Mouse (Mus musculus) left cerebral cortex, adult 11 months (tissue): Measurements from ENCODE around the gene Ttc27.

ENCODE experiments used
- DNase-seq: peaks from one replicate; pipeline ENCODE4 v3.0.0; 2022; ENCODE audit warnings: low spot score

The Ttc27 gene

DNA sequence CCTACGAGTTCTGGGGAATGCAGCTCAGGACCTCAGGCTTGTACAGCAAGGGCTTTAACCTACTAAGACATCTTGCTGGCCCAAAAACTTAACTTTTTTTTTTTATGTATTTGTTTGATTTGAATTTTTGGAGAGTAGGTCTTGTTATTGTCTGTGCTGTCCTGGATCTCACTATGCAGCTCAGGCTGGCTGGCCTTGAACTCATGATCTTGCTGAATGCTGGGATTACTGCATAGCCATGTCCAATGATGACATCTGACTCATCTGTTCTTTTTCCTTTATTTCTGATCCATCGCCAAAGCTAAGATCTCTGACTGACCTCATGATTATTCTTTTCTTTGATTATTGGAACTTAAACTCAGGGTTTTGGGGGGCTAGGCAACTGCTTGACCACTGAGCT, 113.3 kb downstream of the Ttc27 start:
- no peak for DNase-seq

DNA sequence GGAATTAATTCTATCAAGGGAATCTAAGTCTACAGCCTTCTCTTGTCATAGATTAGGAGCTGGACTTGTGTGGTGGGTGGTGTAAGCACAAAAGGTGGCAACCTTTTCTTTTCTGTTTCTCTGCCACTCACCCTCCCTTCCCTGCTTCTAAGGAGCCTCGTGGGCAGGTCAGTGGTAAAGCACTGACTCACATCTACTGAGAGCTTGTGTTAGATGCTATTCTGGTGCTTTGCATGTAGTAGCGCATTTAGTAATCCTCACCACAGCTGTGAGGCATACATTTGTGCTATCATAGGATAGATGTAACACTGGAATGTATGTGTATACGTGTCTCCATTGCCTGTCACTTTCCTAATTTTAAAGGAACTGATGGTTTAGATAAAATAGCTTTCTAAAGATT, 124.2 kb downstream of the Ttc27 start:
- no peak for DNase-seq

DNA sequence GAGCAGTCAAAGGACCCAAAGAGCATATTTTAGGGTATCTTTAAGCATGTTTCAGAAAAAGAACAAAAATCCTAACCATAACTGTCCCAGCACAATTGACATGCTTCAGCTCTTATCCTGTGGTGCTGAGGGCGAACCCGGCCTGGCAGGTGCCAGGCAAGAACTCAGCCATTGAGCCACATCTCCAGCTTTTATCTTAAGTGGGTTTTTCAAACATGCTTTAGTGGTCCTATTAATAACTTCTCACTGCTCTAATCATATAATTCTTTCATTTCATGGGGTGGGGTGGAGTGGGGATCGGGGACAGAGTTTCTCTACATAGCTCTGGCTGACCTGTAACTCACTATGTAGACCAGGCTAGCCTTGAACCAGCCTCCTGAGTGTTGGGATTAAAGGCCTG, 125.1 kb downstream of the Ttc27 start:
- DNase-seq: no peak

DNA sequence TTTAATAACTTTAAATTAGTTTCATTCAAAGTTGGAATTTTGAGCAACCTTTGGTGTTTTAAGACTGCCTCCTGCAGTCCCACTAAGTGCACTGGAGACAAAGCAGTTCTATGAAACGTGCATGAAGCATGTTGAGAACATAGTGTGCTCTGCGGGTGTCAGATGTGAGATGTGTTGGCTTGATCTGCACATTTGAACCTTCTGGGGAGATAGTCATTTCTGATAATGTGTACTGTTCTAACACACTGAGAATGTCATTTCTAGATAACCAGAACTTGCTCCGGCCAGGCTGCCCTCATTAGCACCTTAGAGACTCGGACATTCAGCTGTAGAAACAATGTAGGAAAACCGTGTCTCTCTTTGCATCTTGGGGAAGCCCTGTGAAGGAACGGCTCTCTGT, 126.0 kb downstream of the Ttc27 start:
- no peak for DNase-seq

- no peak for DNase-seq
Measured at GRCm38 (mm10) chr17:74846031-74846891, 128.7 kb downstream of the Ttc27 start.

DNA sequence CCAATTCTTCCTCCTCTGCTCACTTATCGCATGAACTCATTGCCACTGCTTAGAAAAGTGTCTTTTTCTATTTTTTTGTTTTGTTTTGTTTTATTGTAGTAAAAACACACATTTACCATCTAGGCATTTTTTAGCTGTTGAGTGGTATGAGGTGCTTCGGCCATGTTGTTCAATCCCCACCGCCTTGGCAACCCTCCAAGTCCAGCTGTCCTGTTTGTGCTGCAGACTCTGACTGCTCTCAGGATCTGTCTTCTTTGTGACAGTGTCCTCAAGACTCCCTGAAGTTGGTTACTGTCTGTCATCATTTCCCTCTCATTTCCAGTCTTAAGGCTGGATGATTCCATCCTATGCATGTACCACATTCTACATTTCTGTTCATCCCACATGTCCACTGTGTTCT, 132.7 kb downstream of the Ttc27 start:
- DNase-seq: no peak

GRCm38 (mm10) chr17:74859298-74859697, 141.8 kb downstream of the Ttc27 start:
- no peak for DNase-seq

- DNase-seq: no peak
Measured at GRCm38 (mm10) chr17:74860180-74860993, 142.9 kb downstream of the Ttc27 start.

- DNase-seq: no peak
Measured at GRCm38 (mm10) chr17:74863845-74864244, 146.3 kb downstream of the Ttc27 start.

DNA sequence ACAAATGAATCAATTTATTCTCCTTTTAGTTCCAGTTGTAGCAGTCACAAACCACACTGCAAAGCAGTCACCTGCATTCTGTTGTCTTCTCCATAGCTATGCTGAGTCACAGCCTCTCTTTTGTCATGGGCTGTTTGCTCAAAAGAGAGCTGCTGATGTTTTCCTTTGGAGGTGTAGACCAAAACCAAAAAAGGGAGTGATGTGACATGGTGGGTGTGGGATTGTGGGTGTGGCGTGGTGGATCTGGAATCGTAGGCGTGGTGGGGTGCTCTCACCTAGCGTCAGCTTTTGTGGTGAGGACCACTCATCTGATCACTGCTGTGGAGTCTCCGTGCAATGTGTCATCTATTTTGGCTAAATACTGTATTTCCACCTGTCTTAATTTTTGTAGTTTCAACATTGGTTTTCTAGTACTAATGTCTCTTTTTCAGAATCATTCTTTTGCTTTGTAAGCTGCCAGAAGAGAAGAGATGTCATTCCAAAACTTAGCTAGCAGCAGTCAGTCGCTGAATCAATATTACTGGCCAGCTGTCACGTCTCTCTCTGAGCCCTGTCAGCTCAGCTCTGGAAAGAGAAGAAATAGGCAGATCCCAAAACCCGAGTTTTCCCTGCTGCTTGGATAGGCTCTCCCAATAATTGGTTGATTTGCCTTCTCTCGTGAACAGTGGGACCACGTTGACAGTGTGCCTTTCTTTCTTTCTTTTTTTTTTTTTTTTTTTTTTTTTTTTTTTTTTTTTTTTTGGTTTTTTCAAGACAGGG, 147.4 kb downstream of the Ttc27 start:
- no peak for DNase-seq

GRCm38 (mm10) chr17:74865694-74866564, 148.4 kb downstream of the Ttc27 start:
- no peak for DNase-seq

DNA sequence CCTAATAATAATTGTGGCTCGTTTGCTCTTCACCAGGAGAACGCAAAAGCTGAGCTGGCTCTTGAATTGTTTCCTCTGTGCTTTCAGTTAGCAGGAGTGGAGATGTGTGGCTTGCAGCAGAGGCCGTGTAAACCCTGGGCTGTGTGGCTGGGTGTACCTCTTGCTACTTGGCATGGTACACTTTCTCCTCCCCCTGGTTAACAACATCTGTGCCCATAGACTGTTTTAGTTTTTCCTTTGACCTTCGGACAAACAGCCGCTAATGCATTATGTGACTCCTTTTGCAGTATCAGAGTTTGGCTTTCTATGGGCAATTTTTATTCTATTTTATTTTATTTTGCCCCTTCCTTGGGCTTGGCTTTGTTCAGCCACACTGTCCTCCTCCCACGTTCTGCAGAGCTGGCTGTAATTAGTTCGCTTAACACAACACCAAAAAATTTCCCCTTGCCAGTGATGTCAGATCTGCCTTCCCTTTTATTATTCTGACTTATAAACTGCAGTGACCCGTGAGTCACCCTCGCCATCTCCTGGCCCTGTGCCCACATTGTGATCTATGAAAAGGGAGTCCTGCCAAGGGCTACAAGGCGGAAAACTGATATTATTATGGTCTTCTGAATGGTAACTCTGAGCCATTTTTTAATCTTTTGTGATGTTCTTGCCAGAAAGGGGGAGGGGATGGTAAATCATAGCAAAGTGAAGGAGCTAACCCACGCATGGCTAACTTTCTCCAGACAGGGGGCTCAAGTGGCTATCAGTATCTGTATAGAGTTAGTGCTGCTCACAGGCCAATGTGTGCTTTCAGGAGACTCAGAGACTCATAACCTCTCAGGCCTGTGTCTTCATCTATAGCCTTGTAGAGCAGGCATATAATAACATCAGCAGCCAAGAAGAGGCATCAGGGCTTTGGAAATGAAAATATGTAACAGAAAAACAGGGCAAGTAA, 149.3 kb downstream of the Ttc27 start:
- DNase-seq: no peak

DNA sequence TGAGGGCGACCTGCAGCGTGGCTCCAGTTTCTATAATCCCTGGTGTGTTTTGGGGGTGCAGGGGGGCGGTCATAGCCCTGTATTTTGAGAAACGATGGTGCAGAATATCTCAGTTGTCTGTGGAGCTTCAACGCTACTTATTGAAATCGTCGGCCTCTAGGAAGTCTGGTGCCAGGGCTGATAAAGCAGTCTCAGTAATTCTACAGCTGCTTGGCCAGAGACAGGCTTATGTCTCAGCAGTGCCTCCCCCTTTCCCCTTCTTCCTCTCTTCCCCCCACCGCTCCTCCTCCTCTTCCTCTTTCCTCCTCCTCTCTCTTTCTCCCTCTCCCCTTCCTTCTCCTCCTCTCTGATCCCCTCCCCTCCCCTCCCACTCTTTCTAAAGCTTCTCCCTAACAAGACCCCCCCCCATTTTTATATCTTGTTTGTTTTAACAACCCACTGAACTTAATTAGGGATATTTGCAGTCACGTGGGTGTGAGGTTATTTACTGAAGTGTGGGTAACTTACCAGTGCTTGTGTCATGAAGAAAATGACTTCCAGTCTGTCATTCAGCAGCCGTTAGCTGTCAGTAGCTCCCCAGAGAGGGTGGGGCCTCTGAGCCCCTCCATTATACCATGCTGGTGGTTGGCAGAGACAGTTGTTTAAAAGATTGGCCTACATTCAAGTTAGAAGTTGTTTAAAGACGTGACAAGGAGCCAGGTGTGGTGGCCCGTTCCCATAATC, 150.8 kb downstream of the Ttc27 start:
- DNase-seq: no peak

GRCm38 (mm10) chr17:74869556-74869955, 152.0 kb downstream of the Ttc27 start:
- DNase-seq: no peak

DNA sequence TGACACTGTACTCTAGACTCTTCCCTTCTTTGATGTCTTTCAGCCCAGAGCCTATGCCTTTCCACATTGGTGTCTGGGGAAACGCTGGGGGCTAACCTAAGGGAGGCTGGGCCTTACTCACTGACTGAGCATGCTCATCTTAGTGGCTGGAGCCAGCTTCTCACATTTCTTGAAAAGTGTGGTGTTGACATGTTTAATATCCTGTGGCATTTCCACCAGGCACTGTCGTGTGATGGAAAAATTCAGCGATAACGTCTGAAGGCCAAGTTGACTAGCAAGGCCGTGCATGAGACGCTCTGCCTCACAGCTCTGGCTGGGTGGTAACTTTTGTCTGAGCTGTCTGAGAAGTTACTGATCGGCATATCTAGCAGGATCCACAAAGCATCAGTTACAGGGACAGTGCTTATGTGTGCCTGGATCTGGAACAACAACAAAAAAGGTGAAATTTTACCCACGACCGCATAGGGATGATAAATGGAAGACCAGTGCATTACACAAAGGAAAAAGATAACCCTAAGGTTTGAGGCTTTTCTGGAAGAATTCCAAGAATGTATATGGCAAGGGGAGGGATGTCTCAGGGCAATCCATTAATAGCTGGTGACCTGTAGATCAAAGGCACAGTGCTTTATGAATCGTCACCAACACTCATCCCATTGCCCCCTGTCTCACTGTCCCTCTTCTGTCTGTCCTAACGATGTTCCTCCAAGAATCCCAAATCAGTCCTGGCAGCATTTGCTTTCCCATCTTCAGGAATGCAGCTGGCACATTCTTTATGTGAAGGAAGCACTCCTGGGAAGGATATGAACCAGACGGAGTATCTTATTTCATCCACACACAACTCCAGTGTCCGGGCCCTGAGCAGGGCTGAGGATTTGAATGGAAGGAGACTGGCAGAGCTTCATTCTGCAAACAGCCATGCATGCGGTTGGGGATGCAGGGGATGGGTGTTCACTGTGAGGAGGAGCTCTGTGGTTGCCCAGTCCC, 152.9 kb downstream of the Ttc27 start:
- DNase-seq: no peak

DNA sequence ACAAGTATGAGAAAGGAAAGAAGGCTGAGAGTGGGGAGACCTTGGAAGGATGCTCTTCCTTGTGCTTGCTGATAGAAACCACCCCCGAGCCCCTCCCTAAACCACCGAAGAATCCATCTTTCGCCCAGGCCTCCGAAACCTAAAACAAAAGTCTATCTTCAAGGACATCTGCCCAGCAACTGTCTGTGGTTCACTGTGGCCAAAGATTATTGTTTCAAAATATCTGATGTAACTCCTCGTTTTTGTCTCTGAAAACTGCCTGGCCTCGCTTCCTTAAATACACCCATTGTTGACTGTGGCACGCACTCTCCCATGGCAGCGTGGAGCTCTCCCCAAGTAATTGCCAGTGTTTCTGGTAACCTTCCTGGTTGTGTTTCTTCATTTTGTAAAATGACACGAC, 155.0 kb downstream of the Ttc27 start:
- DNase-seq: no peak

- DNase-seq: no peak
Measured at GRCm38 (mm10) chr17:74873756-74874155, 156.2 kb downstream of the Ttc27 start.

DNA sequence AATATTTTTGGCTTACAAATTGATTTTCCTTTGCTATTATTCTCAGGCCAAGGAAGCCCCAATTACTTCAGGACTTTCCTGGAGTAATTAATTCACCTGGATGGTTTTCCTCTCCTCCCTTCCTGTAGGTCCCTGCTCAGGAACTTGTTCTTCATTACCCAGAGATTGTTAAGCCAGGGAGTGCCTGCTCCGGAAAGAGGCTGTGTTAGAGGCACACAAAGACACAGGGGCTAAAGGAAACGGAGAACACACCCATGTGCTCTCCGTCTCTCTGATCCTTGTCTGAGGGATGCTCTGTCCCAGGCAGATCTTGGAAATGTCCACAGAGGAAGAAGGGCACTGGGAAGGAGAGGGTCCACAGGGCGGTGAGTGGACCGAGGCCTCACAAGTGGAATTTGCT, 158.2 kb downstream of the Ttc27 start:
- DNase-seq: no peak
